Mouse (Mus musculus) lung, adult 10 weeks (tissue): ENCODE data around the gene Gm20878. TPM values are rescaled to one million over a fixed set of nuclear protein-coding genes. Genes with fewer than 3 reads are reported as not detected.

Experiments
- polyA plus RNA-seq: library from polyadenylated mRNA; stranded (reverse); fragments of 350-450 nt; fragmentation: Illumina TruSeq; extraction: RNeasy Lipid Tissue Mini Kit (QIAGEN cat#74804); gene quantifications from one replicate; pipeline ENCODE4 v1.2.3, GENCODE M21; 2014; ENCODE audit warnings: low read depth, low replicate concordance; ENCODE audit not compliant: insufficient read depth

Gm20878 gene
- polyA plus RNA-seq = 3.1 TPM

DNA sequence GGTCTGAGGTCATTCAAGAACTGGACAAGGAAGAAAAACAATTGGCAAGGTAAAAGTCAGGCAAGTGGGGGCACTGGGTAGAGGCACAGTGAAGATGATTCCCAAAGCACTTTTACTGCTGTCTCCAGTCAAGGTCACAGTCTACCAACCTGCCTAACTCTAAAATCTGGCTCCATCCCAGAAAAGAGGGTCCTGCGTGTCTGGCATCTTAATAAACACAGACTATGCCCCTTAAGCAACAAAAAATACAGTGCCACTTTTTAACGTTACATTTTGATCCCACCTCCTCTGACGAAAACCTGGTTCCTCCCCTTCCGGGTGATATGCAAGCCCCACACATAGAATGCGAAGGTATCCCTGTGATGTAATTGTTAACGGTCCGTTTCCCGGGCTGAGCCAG, at the start of gene Gm20878:
Gene Gm20878, plus strand, starts transcription at position 301 of the 400 bp plus-strand sequence.

DNA sequence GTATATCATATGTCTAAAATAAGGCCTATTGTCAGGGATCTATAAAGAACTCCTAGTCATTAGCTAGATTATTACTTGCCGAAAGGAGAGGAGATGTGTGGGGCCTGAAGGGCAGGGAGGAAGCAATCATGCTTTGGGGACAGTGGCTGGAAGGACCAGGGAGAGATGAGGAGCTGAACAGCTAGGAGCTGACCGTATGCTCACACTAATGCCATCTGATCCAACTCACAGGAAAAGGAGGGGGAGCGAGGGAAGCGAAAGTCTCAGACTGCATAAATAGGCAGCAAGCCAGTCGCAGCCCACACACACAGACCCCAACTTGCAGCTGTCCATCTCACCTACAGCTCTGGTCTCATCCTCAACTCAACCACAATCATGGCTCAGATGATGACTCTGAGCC, 38.1 kb upstream of the Gm20878 start, which contains the start of gene Gm21541:
Gene Gm21541, plus strand, starts transcription at position 301 of the 400 bp plus-strand sequence.

DNA sequence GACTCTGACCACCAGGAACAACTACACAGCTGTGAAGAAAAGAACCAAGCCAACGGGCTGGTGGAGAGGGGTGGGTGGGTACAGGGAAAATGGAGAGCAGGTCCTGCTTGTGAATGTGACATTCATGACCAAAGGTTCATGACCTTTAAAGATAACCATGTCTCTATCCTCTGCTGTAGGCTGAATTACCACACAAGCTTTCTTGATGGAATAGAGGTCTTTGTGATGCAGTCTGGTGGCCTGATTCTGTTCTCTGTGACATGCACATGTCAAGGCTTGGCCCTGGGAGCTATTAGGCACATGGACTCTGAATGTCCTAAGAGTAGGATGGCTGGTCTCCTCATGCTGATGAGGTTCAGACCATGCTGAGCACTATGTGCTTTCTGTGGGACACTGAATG, 24.4 kb downstream of the Gm20878 start, which contains the start of gene Fam205a4:
Gene Fam205a4, plus strand, starts transcription at position 301 of the 400 bp plus-strand sequence.

Other genes starting within 250 kb of the Gm20878 start
- 2.6 TPM for gene Cntfr, start 244.5 kb upstream of the Gm20878 start, polyA plus RNA-seq
- 95.7 TPM for gene Il11ra1, start 241.6 kb upstream of the Gm20878 start, polyA plus RNA-seq
- gene Rpp25l, start 228.0 kb upstream of the Gm20878 start, polyA plus RNA-seq = 41.4 TPM
- 75.4 TPM for gene Dctn3, start 218.4 kb upstream of the Gm20878 start, polyA plus RNA-seq
- gene Arid3c, start 210.4 kb upstream of the Gm20878 start, polyA plus RNA-seq = not detected
- 25.0 TPM for gene Galt, start 186.3 kb upstream of the Gm20878 start, polyA plus RNA-seq
- gene Sigmar1, start 185.4 kb upstream of the Gm20878 start, polyA plus RNA-seq = 29.9 TPM
- 27.6 TPM for gene Ccl27a, start 167.3 kb upstream of the Gm20878 start, polyA plus RNA-seq
- gene Gm21541, start 38.0 kb upstream of the Gm20878 start, polyA plus RNA-seq = 46.0 TPM
- 0.52 TPM for gene Fam205a4, start 24.5 kb downstream of the Gm20878 start, polyA plus RNA-seq
- not detected for gene Gm21093, start 93.2 kb downstream of the Gm20878 start, polyA plus RNA-seq
- not detected for gene Gm3893, start 149.6 kb downstream of the Gm20878 start, polyA plus RNA-seq
- not detected for gene Gm13304, start 173.2 kb downstream of the Gm20878 start, polyA plus RNA-seq
- gene Gm13306, start 211.9 kb downstream of the Gm20878 start, polyA plus RNA-seq = 1.8 TPM
- gene Gm13305, start 227.0 kb downstream of the Gm20878 start, polyA plus RNA-seq = 1.1 TPM